Mouse (Mus musculus) stomach, embryonic 15.5 days (tissue): ENCODE measurements around the gene Car1. TPM values are rescaled to one million over a fixed set of nuclear protein-coding genes. Genes with fewer than 3 reads are reported as not detected.
"Not testable (repeated sequence)": the region's sequence is repeated elsewhere in the genome, so short reads cannot be mapped to it uniquely, and the experiment has no call there.

Experiments used
- ATAC-seq: fragments of 200-750 bp; cut with Nextera tagmentation; 2 replicates; pipeline ENCODE4 v1.8.0; 2017; ENCODE audit warnings: low read depth, moderate number of reproducible peaks, moderate TSS enrichment; ENCODE audit not compliant: insufficient read depth, low FRiP score
- H3K27ac ChIP-seq: fragments of 300-500 bp; sonication (generic); 2 replicates; pipeline ENCODE4 v1.5.1; 2015; ENCODE audit warnings: mild to moderate bottlenecking, inconsistent platforms
- H3K27me3 ChIP-seq: fragments of 300-500 bp; sonication (generic); replicated peaks from 2 replicates; pipeline ENCODE4 v1.6.1; 2015; ENCODE audit warnings: inconsistent platforms
- H3K36me3 ChIP-seq: fragments of 300-500 bp; sonication (generic); 2 replicates; pipeline ENCODE4 v1.6.1; 2015; ENCODE audit warnings: inconsistent platforms
- H3K4me1 ChIP-seq: fragments of 300-500 bp; sonication (generic); 2 replicates; pipeline ENCODE4 v1.6.1; 2015; ENCODE audit warnings: inconsistent platforms
- H3K4me2 ChIP-seq: fragments of 300-500 bp; sonication (generic); 2 replicates; pipeline ENCODE4 v1.6.1; 2015; ENCODE audit warnings: mild to moderate bottlenecking, inconsistent platforms
- H3K4me3 ChIP-seq: fragments of 300-500 bp; sonication (generic); replicated peaks from 2 replicates; pipeline ENCODE4 v1.5.1; 2015; ENCODE audit warnings: inconsistent platforms
- H3K9ac ChIP-seq: fragments of 300-500 bp; sonication (generic); 2 replicates; pipeline ENCODE4 v1.6.1; 2015; ENCODE audit warnings: inconsistent platforms
- H3K9me3 ChIP-seq: fragments of 300-500 bp; sonication (generic); 2 replicates; pipeline ENCODE4 v1.6.1; 2016; ENCODE audit warnings: inconsistent platforms
- WGBS: fragments of 180-500 bp; shearing (Covaris S2); methylation state at CpG from one replicate; pipeline ENCODE4 v1.1.7; 2015; 5-methylcytosine and 5-hydroxymethylcytosine counted together
- polyA plus RNA-seq: library from polyadenylated mRNA; unstranded; fragments of >200 nt; fragmentation: Nextera tagmentation; extraction: Ambion mirVana; gene quantifications from 2 replicates; pipeline ENCODE4 v1.2.1, GENCODE M21; 2015

Car1 gene
- polyA plus RNA-seq, 1 experiment from 2014 or later, result 2.5 TPM

DNA sequence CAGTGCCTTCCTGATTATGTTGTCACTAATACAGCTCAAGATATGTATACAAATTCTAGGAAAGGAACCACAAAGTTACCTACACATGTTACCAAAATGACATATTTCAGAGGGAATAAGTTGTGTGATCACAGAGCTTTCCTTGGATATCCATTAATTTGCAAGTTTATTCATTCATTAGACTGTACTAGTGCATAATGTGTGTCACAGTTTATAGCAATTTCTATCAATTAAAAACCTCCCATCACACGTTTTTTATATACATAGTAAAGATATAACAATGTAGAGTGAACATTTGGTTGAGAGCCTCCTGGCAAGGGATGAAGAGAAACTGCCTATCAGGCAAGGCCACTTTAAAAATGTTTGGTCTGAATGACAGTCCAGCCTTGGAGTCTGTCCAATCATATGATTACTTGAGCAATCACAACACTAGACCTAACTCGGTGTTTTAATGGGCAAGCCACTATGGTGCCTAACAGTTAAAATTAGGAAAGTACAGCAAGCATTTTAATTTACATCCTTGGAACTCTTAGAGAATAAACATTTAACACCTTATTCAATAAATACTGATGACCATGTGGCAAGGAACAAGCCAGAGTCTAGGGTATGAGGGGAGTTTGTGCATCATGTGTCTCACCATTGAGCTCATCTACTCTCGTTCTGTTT, 31.5 kb downstream of the Car1 start:
- not testable (repeated sequence) for H3K4me3 ChIP-seq, H3K36me3 ChIP-seq, H3K9ac ChIP-seq, H3K27me3 ChIP-seq, ATAC-seq, H3K4me2 ChIP-seq, H3K27ac ChIP-seq, H3K4me1 ChIP-seq, H3K9me3 ChIP-seq
- WGBS, result 61% methylated on average over 3 of the region's 3 CpGs

GRCm38 (mm10) chr3:14774539-14774938, 33.6 kb downstream of the Car1 start:
- H3K4me1 ChIP-seq, H3K4me2 ChIP-seq, H3K36me3 ChIP-seq, H3K27me3 ChIP-seq, ATAC-seq, H3K9me3 ChIP-seq, H3K4me3 ChIP-seq, H3K27ac ChIP-seq, H3K9ac ChIP-seq: not testable (repeated sequence)
- 97% methylated on average over 1 of the region's 1 CpGs for WGBS

DNA sequence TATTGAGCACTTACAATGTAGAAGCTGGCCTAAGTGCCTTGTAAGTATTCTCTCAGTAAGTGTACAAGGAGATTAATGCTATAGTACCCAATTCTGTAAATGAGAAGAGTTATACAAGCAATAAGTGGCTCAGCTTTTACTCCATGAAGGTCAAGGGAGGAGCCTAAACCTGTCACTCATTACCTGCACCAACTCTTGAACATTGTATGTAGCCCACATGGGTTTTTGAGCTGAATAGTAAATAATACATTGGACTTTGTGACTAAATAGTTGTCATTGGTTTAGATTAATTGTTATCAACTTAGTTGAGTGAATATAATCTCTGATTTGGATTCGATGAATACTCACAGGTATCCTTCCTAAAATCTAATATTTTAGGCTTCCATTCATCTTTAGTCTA, 35.7 kb downstream of the Car1 start:
- not testable (repeated sequence) for H3K4me2 ChIP-seq, H3K36me3 ChIP-seq, ATAC-seq, H3K27ac ChIP-seq, H3K9me3 ChIP-seq, H3K9ac ChIP-seq, H3K4me3 ChIP-seq, H3K27me3 ChIP-seq, H3K4me1 ChIP-seq
- 85% methylated on average over 1 of the region's 1 CpGs for WGBS

DNA sequence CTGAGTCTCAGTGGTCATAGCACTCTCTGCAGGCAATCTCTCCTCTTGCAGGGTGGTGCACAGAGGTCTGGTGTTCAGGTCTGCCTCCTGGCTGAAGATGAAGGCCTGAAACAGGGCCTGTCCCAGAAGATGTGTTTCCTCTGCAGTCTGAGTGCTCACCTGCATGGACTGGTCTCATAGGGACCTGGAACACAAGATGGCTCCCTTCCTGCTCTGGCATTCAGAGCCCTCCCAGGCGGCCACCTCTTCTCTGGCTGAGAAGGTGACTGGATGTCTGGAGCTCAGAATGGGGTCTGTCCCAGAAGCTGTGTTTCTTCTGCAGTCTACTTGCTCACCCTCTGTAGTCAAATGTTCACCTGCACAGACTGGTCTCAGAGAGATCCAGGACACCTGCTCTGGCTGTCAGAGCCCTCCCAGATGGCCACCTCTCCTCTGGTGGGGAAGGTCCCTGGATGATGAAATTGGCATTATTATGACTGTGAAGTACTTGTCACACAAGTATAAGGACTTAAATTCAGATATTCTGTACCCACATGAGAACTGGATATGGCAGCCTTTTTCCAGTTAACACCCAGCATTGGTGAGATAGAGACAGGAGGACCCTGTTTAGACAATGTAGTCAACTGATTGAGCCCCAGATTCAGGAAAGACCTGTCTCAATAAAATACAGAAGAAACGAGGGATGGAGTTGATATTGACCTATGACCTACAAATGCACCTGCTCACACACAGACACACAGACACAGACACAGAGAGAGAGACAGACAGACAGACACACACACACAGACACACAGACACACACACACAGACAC, 43.2 kb downstream of the Car1 start:
- Histone ChIP-seq H3K36me3 (no peaks in the 10 kb centered on the region), H3K9ac (no peak overlapping the region), H3K27me3 (no peaks in the 10 kb centered on the region), H3K4me2 (no peak overlapping the region), H3K4me3 (no peak overlapping the region), H3K27ac (no peak overlapping the region), H3K4me1 (no peaks in the 10 kb centered on the region), H3K9me3 (no peaks in the 10 kb centered on the region)
- 69% methylated on average over 2 of the region's 2 CpGs for WGBS
- no peak for ATAC-seq

DNA sequence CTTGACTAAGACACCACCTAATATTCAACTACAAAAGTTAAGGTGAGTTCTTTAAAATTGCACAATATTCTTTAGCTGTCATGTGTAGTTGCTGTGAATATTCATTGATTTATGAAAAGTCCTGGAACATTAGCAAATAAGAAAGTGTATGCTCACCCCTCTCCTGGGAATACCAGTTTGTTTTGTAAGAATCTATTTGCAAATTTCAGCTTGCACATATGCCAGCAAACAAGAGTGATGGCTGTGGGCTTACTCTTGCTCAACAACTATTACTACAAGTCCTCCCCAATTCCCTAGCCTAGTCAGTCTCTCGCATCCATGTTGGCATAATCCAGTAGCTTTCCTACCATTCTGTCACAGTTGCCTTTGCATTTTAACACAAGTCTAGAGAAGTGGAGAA, 52.5 kb downstream of the Car1 start:
- no peak for ATAC-seq
- H3K4me1 ChIP-seq, result no peaks in the 10 kb centered on the region
- no peaks in the 10 kb centered on the region for H3K9me3 ChIP-seq
- H3K9ac ChIP-seq, result no peak overlapping the region
- no peak overlapping the region for H3K27ac ChIP-seq
- WGBS, result 79% methylated on average over 1 of the region's 1 CpGs
- no peaks in the 10 kb centered on the region for H3K27me3 ChIP-seq
- H3K36me3 ChIP-seq, result no peaks in the 10 kb centered on the region
- no peak overlapping the region for H3K4me3 ChIP-seq
- H3K4me2 ChIP-seq, result no peak overlapping the region

- no peaks in the 10 kb centered on the region for H3K4me1 ChIP-seq
- no peaks in the 10 kb centered on the region for H3K36me3 ChIP-seq
- ATAC-seq, result no peak
- no peak overlapping the region for H3K9ac ChIP-seq
- no peak overlapping the region for H3K4me3 ChIP-seq
- no peaks in the 10 kb centered on the region for H3K27me3 ChIP-seq
- H3K9me3 ChIP-seq, result no peaks in the 10 kb centered on the region
- no peak overlapping the region for H3K27ac ChIP-seq
- 71% methylated on average over 3 of the region's 3 CpGs for WGBS
- no peak overlapping the region for H3K4me2 ChIP-seq
Observed at GRCm38 (mm10) chr3:14746041-14746440, 62.1 kb downstream of the Car1 start.

GRCm38 (mm10) chr3:14738261-14738660, 69.9 kb downstream of the Car1 start:
- Histone ChIP-seq H3K27me3 (no peaks in the 10 kb centered on the region), H3K27ac (no peak overlapping the region), H3K36me3 (no peaks in the 10 kb centered on the region), H3K4me3 (no peak overlapping the region), H3K9ac (no peak overlapping the region), H3K4me2 (no peak overlapping the region), H3K9me3 (no peaks in the 10 kb centered on the region), H3K4me1 (no peaks in the 10 kb centered on the region)
- no peak for ATAC-seq
- WGBS, result 70% methylated on average over 2 of the region's 2 CpGs

DNA sequence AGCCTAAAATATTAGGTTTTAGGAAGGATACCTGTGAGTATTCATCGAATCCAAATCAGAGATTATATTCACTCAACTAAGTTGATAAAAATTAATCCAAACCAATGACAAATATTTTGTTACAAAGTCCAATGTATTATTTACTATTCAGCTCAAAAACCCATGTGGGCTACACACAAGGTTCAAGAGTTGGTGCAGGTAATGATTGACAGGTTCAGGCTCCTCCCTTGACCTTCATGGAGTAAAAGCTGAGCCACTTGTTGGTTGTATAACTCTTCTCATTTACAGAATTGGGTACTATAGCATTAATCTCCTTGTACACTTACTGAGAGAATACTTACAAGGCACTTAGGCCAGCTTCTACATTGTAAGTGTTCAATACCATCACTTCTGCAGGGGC, 80.7 kb downstream of the Car1 start:
- not testable (repeated sequence) for ATAC-seq, H3K9ac ChIP-seq, H3K4me3 ChIP-seq, H3K4me2 ChIP-seq, H3K4me1 ChIP-seq, H3K27me3 ChIP-seq, H3K27ac ChIP-seq, H3K9me3 ChIP-seq, H3K36me3 ChIP-seq
- 96% methylated on average over 1 of the region's 1 CpGs for WGBS

DNA sequence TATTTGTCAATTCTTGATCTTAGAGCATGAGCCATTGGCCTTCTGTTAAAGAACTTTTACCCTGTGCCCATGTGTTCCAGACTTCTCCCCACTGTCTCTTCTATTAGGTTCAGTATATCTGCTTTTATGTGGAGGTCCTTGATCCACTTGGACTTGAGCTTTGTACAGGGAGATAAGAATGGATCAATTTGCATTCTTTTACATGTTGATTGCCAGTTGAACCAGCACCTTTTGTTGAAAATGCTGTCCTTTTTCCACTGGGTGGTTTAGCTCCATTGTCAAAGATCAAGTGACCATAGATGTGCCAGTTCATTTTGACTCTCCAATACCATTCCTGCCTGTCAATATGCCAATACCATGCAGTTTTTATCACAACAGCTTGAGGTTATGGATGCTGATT, 82.7 kb downstream of the Car1 start:
- ATAC-seq, H3K9ac ChIP-seq, H3K27ac ChIP-seq, H3K9me3 ChIP-seq, H3K4me2 ChIP-seq, H3K4me1 ChIP-seq, H3K27me3 ChIP-seq, H3K4me3 ChIP-seq, H3K36me3 ChIP-seq: not testable (repeated sequence)

Other genes starting within 250 kb of the Car1 start
- gene 1810022K09Rik, start 197.1 kb downstream of the Car1 start, polyA plus RNA-seq, result 435 and 476 TPM in 2 replicates
- 5.9 and 7.2 TPM in 2 replicates for gene Car13, start 166.6 kb downstream of the Car1 start, polyA plus RNA-seq
- 9.5 and 18.3 TPM in 2 replicates for gene Car3, start 55.1 kb upstream of the Car1 start, polyA plus RNA-seq
- 145 and 287 TPM in 2 replicates for gene Car2, start 77.9 kb upstream of the Car1 start, polyA plus RNA-seq